Mouse (Mus musculus) heart, embryonic 15.5 days (tissue): ENCODE data around the gene Lhx1. TPM values are rescaled to one million over a fixed set of nuclear protein-coding genes. Genes with fewer than 3 reads are reported as not detected.

Experiments used
- ATAC-seq: fragments of 200-750 bp; cut with Nextera tagmentation; replicated peaks from 2 replicates; pipeline ENCODE4 v1.8.0; 2017; ENCODE audit warnings: low read depth, moderate TSS enrichment; ENCODE audit not compliant: insufficient number of reproducible peaks, insufficient read depth, low FRiP score
- H3K27ac ChIP-seq: fragments of 300-500 bp; sonication (generic); 2 replicates; pipeline ENCODE4 v1.5.1; 2015; ENCODE audit warnings: mild to moderate bottlenecking, inconsistent platforms
- H3K27me3 ChIP-seq: fragments of 300-500 bp; sonication (generic); 2 replicates; pipeline ENCODE4 v1.6.1; 2015; ENCODE audit warnings: inconsistent platforms
- H3K36me3 ChIP-seq: fragments of 300-500 bp; sonication (generic); 2 replicates; pipeline ENCODE4 v1.6.1; 2015; ENCODE audit warnings: mild to moderate bottlenecking, inconsistent platforms
- H3K4me1 ChIP-seq: fragments of 300-500 bp; sonication (generic); replicated peaks from 2 replicates; pipeline ENCODE4 v1.6.1; 2015; ENCODE audit warnings: inconsistent platforms
- H3K4me2 ChIP-seq: fragments of 300-500 bp; sonication (generic); 2 replicates; pipeline ENCODE4 v1.6.1; 2015; ENCODE audit warnings: inconsistent platforms, mild to moderate bottlenecking, moderate library complexity
- H3K4me3 ChIP-seq: fragments of 300-500 bp; sonication (generic); 2 replicates; pipeline ENCODE4 v1.5.1; 2015; ENCODE audit warnings: mild to moderate bottlenecking, inconsistent platforms
- H3K9ac ChIP-seq: fragments of 300-500 bp; sonication (generic); 2 replicates; pipeline ENCODE4 v1.6.1; 2015; ENCODE audit warnings: mild to moderate bottlenecking, inconsistent platforms
- H3K9me3 ChIP-seq: fragments of 300-500 bp; sonication (generic); replicated peaks from 2 replicates; pipeline ENCODE4 v1.6.1; 2016; ENCODE audit warnings: inconsistent platforms
- WGBS: fragments of 180-500 bp; shearing (Covaris S2); methylation state at CpG from one replicate; pipeline ENCODE4 v1.1.7; 2015; ENCODE audit warnings: mixed read lengths; 5-methylcytosine and 5-hydroxymethylcytosine counted together
- polyA plus RNA-seq: library from polyadenylated mRNA; unstranded; fragments of >200 nt; fragmentation: Nextera tagmentation; extraction: Ambion mirVana; gene quantifications from 2 replicates; pipeline ENCODE4 v1.2.1, GENCODE M21; 2015

Lhx1 gene
- polyA plus RNA-seq, 1 experiment from 2014 or later: not detected

DNA sequence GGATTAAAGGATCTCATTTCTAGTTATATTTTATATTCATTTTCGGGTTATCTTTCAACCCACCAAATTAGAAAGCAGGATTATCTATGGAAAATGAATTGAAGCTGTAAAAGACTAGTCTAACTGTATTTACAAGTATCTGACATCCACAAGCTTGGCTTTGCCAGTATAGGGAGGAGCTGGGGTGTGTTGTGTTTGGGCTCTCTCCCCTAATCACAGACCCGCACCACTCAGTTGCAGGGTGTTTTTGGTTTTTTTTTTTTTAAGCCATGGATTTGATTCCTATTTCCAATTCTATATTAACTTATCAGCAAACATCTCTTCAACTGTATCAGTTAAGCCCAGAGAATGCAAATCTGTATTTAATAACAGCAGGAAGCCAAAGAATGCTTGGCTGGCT lies 7.9 kb downstream of the Lhx1 start:
- Histone ChIP-seq H3K27ac (no peak overlapping the region), H3K4me2 (no peak overlapping the region), H3K27me3 (peaks cover 81% of the 10 kb centered on the region), H3K4me1 (peaks cover 14% of the 10 kb centered on the region), H3K9ac (no peak overlapping the region), H3K9me3 (no peaks in the 10 kb centered on the region), H3K36me3 (no peaks in the 10 kb centered on the region), H3K4me3 (no peak overlapping the region)
- 35% methylated on average over 2 of the region's 2 CpGs for WGBS
- ATAC-seq: no peak

DNA sequence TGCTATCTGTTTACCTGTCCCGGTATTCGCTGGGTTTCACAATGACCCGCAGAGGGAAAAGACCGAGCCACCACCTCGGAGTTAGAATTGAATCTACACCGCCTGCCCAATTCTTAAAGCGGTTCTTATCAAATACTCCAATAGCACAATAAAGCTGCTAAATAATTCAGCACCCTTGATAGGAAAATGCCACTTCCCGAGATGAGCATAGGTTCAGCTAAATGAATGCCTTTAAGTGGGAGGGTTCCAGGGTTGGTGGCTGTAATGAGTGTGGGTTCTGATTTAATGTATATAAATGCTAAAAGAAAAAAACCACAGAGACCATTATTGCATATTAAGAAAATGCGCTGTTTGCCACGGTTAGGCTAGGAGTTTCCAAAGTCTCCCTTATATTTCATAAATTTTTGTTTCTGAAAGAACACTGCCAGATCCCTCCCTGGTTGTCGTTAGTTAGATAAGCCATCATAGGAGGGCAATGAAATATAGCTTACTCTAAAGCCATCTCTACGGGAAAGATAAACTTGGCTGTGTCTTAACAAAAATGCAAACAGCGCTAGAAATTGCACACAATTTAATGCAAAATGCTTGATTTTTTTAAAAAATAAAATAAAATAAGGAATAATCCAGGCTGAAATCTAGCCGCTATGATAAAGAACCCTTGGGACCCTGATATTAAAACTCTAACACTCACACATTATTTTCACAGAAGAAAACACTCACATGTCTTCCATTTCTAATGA lies 8.7 kb downstream of the Lhx1 start:
- H3K27me3 ChIP-seq: peaks cover 73% of the 10 kb centered on the region
- 15% methylated on average over 14 of the region's 14 CpGs for WGBS
- H3K4me1 ChIP-seq: peaks cover 18% of the 10 kb centered on the region
- H3K9ac ChIP-seq: no peak overlapping the region
- H3K27ac ChIP-seq: no peak overlapping the region
- no peak overlapping the region for H3K4me2 ChIP-seq
- no peaks in the 10 kb centered on the region for H3K9me3 ChIP-seq
- H3K4me3 ChIP-seq: no peak overlapping the region
- H3K36me3 ChIP-seq: no peaks in the 10 kb centered on the region
- ATAC-seq: no peak

DNA sequence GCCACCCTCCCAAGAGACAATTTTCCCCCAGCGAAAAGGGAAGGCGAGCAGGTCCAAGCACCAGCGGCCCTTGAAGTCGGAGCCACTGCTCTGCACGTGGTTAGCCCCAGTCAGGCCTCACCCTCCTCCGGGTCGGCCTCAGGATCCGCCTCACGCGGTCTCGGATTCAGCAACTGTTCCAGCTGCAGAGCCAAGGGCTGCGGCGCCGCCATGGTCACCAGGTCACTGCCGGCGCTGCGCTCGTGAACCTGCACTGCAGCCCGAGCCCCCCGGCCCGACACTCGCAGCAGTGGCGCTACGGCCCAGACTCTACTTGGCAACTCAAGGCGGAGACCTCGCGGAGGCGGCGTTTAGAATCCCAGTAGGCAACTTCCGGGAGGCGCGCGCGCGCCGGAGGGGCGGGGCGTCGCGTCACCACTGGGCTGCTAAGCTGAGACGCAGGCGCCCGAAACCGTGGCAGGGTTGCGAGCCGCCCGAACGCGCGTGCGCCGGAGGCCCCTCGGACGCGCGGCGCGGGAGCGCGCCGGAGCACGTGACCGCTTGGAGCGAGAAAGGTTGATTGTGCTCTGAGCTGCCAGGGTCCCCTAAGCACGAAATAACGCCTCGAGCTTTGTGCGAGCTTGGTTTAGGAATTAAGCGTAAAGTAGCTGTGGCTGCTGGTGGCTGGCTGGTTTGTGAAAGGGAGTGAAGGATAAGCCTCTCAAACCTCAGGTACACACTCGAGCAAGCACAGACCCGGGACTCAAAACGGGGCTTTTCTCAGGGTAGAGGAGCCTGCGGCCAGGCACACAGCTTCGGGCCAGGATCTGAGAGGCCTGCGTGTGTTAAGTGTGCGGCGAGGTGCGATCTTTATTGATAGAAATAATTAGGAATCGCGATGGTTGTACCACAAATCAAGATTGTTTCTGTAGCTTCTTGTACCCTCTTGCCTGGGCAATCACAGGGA lies 11.9 kb downstream of the Lhx1 start, which contains the start of gene Aatf:
Gene Aatf, minus strand, starts transcription at position 352 of the 946 bp plus-strand sequence.
- Histone ChIP-seq H3K4me3 (peak within 1 kb of the TSS; percentile 67), H3K4me2 (peak within 1 kb of the TSS; percentile 88), H3K9ac (peak within 1 kb of the TSS; percentile 66), H3K36me3 (peaks cover 20% of the 10 kb centered on the region; the same call in 1 of the 2 replicates), H3K4me1 (peaks cover 18% of the 10 kb centered on the region), H3K27me3 (peaks cover 41% of the 10 kb centered on the region), H3K9me3 (no peaks in the 10 kb centered on the region), H3K27ac (peak within 1 kb of the TSS; percentile 74)
- ATAC-seq: peak; percentile 99
- WGBS: under 1% methylated on average over 80 of the region's 80 CpGs

DNA sequence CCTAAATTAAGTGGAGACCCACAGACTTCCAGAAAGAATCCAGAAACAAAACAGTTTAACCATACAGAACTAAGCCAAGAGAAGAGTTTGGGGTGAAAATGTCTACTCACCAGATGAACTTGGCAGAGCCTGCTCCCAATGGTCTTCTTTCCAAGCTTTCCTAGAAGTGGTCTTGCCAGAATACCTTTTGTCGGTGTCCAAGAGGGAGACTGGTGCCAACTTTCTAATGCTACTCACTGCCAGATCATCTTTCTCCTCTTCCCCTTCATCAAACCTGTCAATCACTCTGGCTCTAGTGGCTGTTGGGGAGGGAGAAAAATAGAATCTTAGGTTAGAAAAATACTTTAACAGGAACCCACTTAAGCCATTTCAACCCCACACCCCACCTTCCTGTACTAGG lies 13.3 kb downstream of the Lhx1 start:
- no peak overlapping the region for H3K9ac ChIP-seq
- H3K4me3 ChIP-seq: 0 out of 2 replicates have a peak overlapping the region, but pooled peaks have one; percentile 67

DNA sequence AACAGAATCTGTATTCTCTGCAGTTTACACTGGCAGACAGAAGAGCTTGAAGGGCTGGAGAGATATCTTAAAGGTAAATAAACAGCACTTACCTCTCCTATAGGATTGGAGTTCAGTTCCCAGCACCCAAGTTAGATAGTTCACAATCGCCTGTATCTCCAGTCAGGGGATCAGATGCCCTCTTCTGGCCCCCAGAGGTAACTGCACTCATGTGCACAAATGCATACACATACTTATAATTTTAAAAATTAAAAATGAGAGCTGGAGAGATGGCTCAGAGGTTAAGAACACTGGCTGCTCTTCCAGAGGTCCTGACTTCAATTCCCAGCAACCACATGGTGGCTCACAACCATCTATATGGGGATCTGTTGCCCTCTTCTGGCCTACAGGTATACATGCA lies 21.0 kb downstream of the Lhx1 start:
- H3K4me1 ChIP-seq: no peaks in the 10 kb centered on the region
- WGBS: 97% methylated on average over 1 of the region's 1 CpGs

More for the DNA sequence above, 13.3 kb downstream of the Lhx1 start:
- H3K27me3 ChIP-seq: peaks cover 30% of the 10 kb centered on the region
- H3K9me3 ChIP-seq: no peaks in the 10 kb centered on the region
- peaks cover 18% of the 10 kb centered on the region for H3K4me1 ChIP-seq
- H3K36me3 ChIP-seq: peaks cover 20% of the 10 kb centered on the region; the same call in 1 of the 2 replicates
- ATAC-seq: no peak
- peak overlapping the region; percentile 88; the same call in 1 of the 2 replicates for H3K4me2 ChIP-seq
- no peak overlapping the region for H3K27ac ChIP-seq
- WGBS: 76% methylated on average over 1 of the region's 1 CpGs

DNA sequence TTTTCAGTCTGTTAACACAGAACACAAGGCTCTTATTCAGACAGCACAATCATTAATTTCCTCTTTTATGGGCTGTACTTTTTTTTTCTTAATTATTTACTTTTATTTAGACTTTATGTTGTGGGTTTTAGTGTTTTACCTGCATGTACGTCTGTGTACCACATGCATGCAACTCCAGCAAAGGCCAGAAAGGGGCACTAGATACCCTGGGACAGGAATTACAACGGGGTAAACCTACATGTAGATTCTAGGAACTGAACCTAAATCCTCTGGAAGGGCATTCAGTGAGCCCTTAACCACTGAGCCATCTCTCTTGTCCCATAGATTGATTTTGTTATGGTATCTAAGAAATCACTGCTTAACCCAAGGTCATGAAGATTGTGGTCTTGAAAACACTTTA lies 27.4 kb downstream of the Lhx1 start:
- H3K27me3 ChIP-seq: no peaks in the 10 kb centered on the region
- 76% methylated on average over 2 of the region's 2 CpGs for WGBS
- no peaks in the 10 kb centered on the region for H3K4me1 ChIP-seq
- H3K4me3 ChIP-seq: no peak overlapping the region
- no peaks in the 10 kb centered on the region for H3K9me3 ChIP-seq
- peaks cover 12% of the 10 kb centered on the region; the same call in 1 of the 2 replicates for H3K36me3 ChIP-seq
- ATAC-seq: no peak
- H3K27ac ChIP-seq: no peak overlapping the region
- no peak overlapping the region for H3K4me2 ChIP-seq
- no peak overlapping the region for H3K9ac ChIP-seq

More for the DNA sequence above, 21.0 kb downstream of the Lhx1 start:
- Histone ChIP-seq H3K27me3 (no peaks in the 10 kb centered on the region), H3K4me3 (no peak overlapping the region), H3K4me2 (no peak overlapping the region), H3K36me3 (peaks cover 20% of the 10 kb centered on the region), H3K9me3 (no peaks in the 10 kb centered on the region), H3K27ac (no peak overlapping the region), H3K9ac (no peak overlapping the region)
- no peak for ATAC-seq

DNA sequence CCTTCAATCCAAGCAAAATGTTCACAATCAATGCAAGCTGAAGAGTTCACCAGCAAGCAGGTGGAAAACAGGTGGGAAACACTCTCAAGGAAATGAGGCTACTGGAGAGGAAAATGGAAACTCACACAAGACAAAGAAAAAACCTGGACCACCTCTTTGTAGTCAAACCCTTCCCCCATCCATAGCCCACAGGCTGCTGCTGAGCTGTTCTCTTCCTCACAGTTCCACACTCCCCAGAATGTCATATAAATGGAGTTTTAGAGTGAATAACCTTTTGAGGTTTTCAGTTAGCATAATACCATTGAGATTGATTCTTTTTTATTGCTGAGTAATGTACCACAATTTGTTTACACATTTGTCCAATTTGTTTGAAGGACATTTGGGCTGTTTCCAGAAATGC lies 28.4 kb downstream of the Lhx1 start:
- Histone ChIP-seq H3K9ac (no peak overlapping the region), H3K27ac (no peak overlapping the region), H3K4me3 (no peak overlapping the region), H3K4me2 (no peak overlapping the region), H3K4me1 (no peaks in the 10 kb centered on the region), H3K27me3 (no peaks in the 10 kb centered on the region), H3K9me3 (no peaks in the 10 kb centered on the region), H3K36me3 (peaks cover 13% of the 10 kb centered on the region)
- ATAC-seq: no peak

DNA sequence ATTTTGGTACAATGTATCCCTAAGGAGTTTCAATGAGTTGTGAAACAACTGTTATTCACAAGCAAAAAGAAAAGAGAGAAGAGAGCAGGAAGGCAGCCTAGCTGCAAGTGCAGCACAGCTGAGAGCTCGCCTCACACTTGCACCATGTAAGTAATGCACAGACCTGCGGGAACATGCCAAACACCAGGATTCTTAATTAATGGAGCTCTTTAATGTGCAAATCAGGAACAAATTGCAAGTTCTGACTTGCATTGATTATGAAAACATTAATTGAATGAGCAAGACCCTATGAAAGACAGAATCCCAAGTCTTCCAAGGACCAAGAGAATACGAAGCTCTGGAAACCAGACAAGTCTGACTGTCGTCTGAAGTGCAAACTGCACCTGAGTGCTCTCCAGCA lies 29.6 kb downstream of the Lhx1 start:
- WGBS: 84% methylated on average over 4 of the region's 4 CpGs
- Histone ChIP-seq H3K27me3 (no peaks in the 10 kb centered on the region), H3K36me3 (peaks cover 17% of the 10 kb centered on the region), H3K27ac (no peak overlapping the region), H3K9me3 (no peaks in the 10 kb centered on the region), H3K4me2 (no peak overlapping the region), H3K4me1 (no peaks in the 10 kb centered on the region), H3K4me3 (no peak overlapping the region), H3K9ac (no peak overlapping the region)
- ATAC-seq: no peak

DNA sequence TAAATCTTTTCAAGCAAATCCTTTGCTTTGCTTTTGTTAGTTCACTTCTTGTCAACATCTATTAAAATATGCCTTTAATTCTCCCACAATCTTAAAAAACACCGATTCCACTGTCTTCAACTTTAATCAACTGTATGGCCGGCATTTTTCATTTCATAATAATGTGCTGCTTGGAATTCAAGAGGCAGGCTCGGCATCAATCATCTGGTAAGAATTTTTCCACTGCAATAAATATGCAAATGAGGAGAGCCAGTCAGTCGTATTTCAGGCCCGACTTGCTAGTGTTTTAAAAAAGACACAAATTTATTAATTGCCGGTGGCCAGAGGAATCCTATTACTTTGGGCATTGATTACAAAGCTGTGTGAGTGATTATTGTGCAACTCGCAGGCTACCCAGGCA lies 43.7 kb downstream of the Lhx1 start:
- Histone ChIP-seq H3K36me3 (no peaks in the 10 kb centered on the region), H3K4me2 (no peak overlapping the region), H3K4me1 (peaks cover 4% of the 10 kb centered on the region; the same call in 1 of the 2 replicates), H3K9me3 (no peaks in the 10 kb centered on the region), H3K9ac (no peak overlapping the region), H3K27me3 (no peaks in the 10 kb centered on the region), H3K27ac (no peak overlapping the region), H3K4me3 (no peak overlapping the region)
- WGBS: 64% methylated on average over 7 of the region's 7 CpGs
- ATAC-seq: no peak

DNA sequence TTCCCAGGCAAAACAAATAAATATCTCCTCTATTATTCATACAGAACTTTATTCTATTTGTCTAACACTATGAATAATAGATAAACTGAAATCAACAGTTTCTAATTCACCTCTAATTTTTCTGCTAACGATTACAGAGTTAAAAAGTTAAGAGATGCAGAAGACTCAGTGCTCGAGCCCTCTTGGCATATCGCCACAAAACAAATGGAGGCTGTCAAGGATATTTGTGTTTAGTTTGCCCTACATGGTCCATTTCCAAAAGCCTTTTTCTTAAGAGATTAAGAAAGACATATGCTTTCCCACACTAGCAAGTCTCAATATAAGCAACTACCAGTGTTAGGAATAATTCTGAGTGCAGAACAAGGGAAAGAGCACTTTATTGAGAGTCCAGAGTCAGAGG lies 44.9 kb downstream of the Lhx1 start:
- Histone ChIP-seq H3K4me1 (peaks cover 4% of the 10 kb centered on the region; the same call in 1 of the 2 replicates), H3K4me2 (no peak overlapping the region), H3K9me3 (no peaks in the 10 kb centered on the region), H3K27ac (no peak overlapping the region), H3K4me3 (no peak overlapping the region), H3K27me3 (no peaks in the 10 kb centered on the region), H3K36me3 (no peaks in the 10 kb centered on the region), H3K9ac (no peak overlapping the region)
- WGBS: 52% methylated on average over 3 of the region's 3 CpGs
- no peak for ATAC-seq

DNA sequence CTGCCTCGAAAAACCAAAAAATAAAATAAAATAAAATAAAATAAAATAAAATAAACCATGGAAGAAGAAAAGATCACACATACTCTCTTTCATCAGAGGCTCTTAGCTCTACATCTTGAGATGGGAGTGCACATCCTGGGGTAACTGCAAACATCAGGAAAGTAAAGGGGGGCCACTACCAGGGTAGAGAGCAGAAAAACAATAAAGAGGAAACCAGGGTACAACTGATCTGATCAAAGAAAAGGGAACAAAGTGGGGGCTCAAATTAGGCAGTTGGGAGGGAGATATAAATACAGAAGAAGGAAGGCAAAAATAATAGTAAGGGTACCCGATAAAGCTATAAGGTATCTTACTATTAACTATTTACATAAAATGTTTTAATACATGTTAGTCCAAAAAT lies 48.7 kb downstream of the Lhx1 start:
- Histone ChIP-seq H3K27me3 (no peaks in the 10 kb centered on the region), H3K9me3 (no peaks in the 10 kb centered on the region), H3K9ac (no peak overlapping the region), H3K4me3 (no peak overlapping the region), H3K4me1 (peaks cover 4% of the 10 kb centered on the region; the same call in 1 of the 2 replicates), H3K4me2 (no peak overlapping the region), H3K36me3 (peaks cover 5% of the 10 kb centered on the region; the same call in 1 of the 2 replicates), H3K27ac (no peak overlapping the region)
- ATAC-seq: no peak
- WGBS: 91% methylated on average over 2 of the region's 2 CpGs
